Mouse (Mus musculus) R1 (cell line): ENCODE results near the gene Dnajc7.

Experiments
- DNase-seq: peaks from one replicate; pipeline ENCODE4 v3.0.0-alpha.2; 2018; ENCODE audit warnings: low read depth, low spot score

The Dnajc7 gene

DNA sequence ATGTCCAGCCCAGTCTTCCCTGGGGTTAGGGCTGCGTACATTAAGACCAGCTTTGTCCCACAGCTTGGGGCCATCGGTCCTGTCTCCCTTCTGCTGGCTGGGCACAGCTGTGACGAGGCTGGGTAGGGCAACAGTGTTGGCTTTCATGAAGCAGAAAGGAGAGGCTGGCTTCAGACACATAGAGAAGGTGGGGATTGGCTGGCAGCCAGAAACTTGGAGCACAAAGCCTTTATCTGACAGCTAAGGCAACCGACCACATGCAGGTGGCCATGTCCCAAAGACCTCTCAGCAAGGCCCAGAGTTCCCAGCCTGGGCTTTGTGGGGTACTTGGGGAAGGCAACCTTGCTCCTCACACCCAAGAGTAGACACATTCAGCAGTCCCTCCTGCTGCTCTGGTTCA, 38.2 kb downstream of the Dnajc7 start:
- no peak for DNase-seq

- DNase-seq: no peak
Observed at GRCm38 (mm10) chr11:100580275-100580674, 39.7 kb downstream of the Dnajc7 start.

DNA sequence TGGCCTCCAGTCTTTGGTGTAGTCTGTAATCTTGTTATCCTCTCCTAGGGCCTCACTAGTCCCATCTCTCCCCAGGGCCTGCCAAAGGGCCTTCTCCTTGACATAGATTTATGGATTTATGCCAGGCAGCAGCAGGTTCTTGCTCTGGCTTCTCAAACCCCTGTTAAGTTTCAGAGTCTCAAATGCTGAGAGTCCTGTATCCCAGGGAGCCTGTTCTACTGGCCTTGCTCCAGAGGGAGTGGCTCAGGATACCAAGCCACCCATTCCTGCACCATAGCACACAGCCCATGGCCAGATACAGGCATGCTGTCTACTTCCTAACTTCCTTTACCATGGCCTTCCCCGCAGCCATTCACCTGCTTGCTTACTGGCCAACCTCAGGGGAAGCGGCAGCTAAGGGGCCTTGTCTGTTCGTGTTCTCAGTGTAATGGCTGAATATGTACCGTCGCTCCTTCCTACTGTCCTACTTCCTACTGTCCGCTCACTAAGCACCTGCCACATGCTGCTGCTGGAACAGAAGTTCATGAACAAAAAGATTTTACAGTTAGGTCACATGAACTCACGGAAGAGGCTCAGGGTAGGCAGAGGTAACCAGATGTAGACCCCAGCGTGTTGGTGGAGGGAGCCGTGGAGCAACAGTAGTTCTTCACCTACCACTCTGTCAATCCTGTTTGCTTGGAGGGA, 40.7 kb downstream of the Dnajc7 start:
- DNase-seq: no peak

- no peak for DNase-seq
Observed at GRCm38 (mm10) chr11:100577852-100578599, 41.9 kb downstream of the Dnajc7 start.

- DNase-seq: no peak
Observed at GRCm38 (mm10) chr11:100576256-100576655, 43.7 kb downstream of the Dnajc7 start.

- DNase-seq: no peak
Observed at GRCm38 (mm10) chr11:100575484-100575855, 44.5 kb downstream of the Dnajc7 start.

GRCm38 (mm10) chr11:100574708-100575483, 45.1 kb downstream of the Dnajc7 start, which contains the start of gene Cnp:
Gene Cnp (plus strand): TSS chr11:100574904.
- peak; percentile 61 for DNase-seq

DNA sequence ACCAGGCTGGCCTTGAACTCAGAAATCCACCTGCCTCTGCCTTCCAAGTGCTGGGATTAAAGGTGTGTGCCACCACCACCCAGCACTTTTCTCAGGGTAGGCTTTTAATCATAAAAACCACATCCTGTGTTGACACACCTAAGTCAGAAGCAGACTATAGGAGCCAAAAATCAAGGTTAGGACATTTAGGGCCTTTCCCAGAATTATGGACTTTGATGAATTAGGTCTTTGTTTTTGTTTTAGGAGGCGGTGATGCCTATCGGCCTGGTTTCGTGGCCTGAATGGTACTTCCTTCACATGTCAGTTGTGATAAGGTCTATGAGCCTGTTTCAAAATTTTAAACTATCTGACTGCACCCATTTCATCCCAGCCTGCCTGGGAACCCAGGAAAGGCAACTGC, 45.8 kb downstream of the Dnajc7 start:
- DNase-seq: no peak

GRCm38 (mm10) chr11:100571202-100571567, 48.8 kb downstream of the Dnajc7 start:
- DNase-seq: no peak

DNA sequence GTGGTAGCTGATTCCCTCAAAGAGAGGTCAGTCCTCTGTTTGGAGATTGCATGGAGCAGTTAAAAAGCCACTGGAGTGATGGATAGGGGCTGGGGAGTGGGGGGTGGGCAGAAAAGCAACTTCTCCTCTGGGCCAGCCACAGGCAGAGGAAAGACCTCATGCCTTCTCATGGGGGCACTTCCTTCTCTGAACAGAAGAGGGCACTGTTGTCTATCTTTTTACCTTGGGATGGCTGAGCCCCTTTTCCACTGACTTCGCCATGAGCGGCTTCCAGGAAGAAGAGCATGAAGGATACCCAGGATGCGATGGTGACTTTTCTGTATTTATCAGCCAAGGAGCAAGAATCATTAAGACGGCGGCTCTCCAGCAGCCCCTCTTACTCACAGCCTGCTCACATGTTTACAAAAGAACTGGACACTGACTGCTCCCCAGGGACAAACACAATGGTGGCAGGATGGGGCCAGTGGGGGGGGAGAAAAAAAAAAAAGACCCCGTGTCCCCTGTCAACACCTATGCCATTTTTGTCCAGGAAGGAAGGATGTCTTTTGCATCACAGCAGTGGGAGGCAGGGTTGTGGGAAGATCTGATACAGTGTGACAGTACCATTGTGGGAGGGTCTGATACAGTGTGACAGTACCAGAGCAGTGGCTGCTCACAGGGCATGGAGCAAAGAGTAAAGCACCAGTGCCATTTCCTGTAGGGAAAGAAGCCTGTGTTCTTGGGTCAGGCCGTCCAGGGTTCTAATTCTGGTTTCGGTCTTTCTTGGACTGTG, 49.4 kb downstream of the Dnajc7 start:
- DNase-seq: peak; percentile 85

- DNase-seq: no peak
Observed at GRCm38 (mm10) chr11:100569789-100570188, 50.2 kb downstream of the Dnajc7 start.

- DNase-seq: no peak
Observed at GRCm38 (mm10) chr11:100568692-100569091, 51.3 kb downstream of the Dnajc7 start.

- DNase-seq: no peak
Observed at GRCm38 (mm10) chr11:100567815-100568245, 52.1 kb downstream of the Dnajc7 start.

DNA sequence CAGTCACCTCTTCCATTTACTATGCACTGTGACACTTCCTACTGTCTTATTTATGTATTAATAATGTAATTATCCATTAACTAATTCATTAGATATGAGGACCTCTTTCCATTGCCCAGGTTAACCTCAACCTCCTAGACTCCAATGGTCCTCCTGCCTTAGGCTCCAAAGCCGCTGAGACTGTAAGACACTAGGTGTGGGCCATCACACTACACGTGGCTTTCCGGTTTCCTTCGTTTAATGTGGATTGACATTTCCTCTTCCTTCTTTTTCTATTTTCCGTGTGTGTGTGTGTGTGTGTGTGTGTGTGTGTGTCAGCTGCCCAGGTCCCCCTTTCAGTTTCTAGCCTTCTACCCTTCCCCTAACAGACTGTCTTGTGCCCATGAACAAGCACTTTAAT, 52.7 kb downstream of the Dnajc7 start:
- no peak for DNase-seq

DNA sequence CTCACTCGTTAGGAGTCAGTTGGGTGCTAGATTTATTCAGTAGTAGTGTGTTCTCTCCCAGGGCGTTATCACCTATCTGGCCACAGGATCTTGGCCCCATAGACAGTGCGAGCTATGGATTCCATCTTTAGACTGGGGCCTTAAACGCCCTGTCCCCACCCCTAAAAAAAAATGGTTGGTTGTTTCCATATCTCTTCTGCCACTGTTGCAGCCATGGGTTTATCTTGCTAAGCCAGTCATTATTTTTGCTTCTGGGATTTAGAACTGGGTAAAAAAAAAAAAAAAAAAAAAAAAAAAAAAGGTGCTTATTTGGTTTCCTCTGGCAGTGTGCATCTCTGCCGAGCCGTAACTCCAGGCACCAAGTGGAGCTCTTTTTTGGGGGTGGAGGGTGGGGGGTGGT, 55.3 kb downstream of the Dnajc7 start:
- no peak for DNase-seq

DNA sequence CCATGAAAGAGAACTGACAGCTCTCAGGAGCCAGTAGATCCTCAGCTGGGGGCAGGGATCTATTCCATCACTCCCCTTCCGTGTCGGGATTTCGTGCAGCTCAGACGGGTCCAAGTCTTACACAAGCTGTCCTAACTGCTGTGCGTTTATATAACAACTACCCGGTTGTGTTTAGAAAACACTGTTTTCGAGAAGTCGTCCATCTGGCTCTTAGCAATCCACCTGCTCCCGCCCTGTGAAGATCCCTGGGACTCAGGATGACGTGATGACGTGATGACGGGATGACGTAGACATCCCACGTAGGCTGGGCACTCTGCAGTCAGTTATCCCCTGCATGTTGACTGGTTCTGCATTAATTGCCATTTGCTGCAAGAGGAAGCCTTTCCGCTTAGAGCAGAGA, 55.7 kb downstream of the Dnajc7 start:
- DNase-seq: peak; percentile 84

DNA sequence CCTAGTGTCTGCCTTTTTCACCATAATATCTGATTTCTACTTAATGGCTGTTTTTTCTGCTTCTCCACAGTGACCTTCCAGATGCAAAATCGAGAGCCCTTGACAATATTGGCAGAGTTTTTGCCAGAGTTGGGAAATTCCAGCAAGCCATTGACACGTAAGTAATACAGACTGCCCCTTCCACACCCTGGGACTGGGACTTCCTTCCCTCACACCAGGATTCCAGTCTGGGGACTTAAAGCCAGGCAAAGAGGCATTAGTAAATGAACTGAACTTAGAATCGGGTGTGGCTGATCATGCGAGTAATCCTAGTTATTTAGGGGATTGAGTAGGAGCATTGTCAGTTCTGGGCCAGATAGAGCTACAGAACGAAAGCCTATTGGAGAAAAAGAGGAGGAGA, 58.2 kb downstream of the Dnajc7 start:
- peak; percentile 93 for DNase-seq

DNA sequence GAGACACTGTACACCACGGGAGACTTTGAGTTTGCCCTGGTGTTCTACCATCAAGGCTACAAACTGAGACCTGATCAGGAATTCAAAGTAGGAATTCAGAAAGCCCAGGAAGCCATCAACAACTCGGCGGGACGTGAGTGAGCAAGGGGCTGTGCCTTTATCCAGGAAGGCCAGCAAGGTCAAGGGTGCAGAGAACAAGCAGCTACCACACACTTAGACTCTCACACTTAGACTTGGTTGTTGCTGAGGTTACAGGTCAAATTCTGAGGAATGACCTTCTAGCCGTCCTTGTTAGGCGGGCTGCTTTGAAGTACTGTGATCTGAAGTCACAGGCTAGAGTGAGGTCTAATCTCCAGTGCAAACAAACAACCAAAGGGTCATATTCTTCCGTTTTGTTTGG, 60.5 kb downstream of the Dnajc7 start:
- peak; percentile 99 for DNase-seq

GRCm38 (mm10) chr11:100557563-100557962, 62.4 kb downstream of the Dnajc7 start:
- no peak for DNase-seq

DNA sequence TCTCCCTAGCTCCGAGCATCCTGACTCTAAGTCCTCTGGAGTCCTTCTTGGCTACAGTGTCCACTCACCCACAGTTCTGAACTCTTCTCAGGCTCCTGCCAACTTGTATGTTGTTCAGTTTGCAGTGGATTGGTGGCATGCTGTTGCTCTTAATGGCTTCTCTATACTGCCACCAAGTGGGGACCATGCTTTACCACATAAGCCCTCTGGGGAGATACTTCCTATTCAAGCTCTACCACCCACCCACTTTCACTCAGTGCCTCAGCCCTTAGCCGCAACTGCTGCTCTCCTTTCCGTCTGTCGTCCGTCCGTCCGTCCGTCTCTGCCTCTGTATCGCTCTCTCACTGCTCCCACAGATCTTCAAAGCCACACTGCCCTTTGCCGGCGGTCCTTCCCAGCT, 64.4 kb downstream of the Dnajc7 start:
- DNase-seq: peak; percentile 92

DNA sequence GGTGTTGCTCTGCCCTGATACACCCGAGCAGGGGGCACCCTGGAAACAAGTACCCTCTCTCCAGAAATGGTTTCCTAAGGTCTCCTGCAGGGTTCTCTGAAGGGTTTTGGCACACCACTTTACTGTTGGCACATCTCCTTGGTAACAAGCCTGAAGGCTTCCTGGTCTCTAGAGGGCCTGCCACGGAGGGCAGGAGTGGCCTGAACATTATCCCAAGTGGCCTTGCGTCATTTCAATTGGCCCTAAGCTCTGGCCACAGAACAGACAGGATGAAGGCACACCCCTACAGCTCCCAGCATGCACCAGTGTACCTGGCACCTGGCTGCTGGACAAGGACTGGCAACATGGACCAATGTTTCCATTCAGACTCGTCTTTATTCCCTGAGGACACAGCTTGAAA, 67.1 kb downstream of the Dnajc7 start:
- no peak for DNase-seq

GRCm38 (mm10) chr11:100550101-100550500, 69.9 kb downstream of the Dnajc7 start:
- DNase-seq: peak; percentile 90
